8 mouse cellular contexts compared by ENCODE assay signal in genomic region chr12:71778137-71778536, GRCm38 (mm10). TPM values are rescaled to one million over a fixed set of nuclear protein-coding genes. Genes with fewer than 3 reads are reported as not detected.
DNase-seq lines count a peak whose midpoint lies in the region; ATAC-seq and TF ChIP-seq lines count a peak whose summit lies in the region.

No protein-coding gene starts in this region.

- no peak overlapping the region for H3K4me3 ChIP-seq in heart, adult 2 months
- peak overlapping the region; percentile 16; the same call in 1 of the 2 replicates for H3K4me3 ChIP-seq in stomach, embryonic 14.5 days (ENCODE audit: low read depth, low read length)

- no peaks in the 10 kb centered on the region for H3K36me3 ChIP-seq in heart, adult 2 months (ENCODE audit: control insufficient read depth, insufficient read depth, low read length)
- no peaks in the 10 kb centered on the region for H3K36me3 ChIP-seq in stomach, embryonic 14.5 days (ENCODE audit: control insufficient read depth, insufficient read depth, low read length)

- H3K79me2 ChIP-seq in heart, adult 2 months (replicated peaks; ENCODE audit: control insufficient read depth, insufficient read depth, low read length), result no peaks in the 10 kb centered on the region

- no peaks in the 10 kb centered on the region for H3K27me3 ChIP-seq in heart, adult 2 months (ENCODE audit: control insufficient read depth, insufficient read depth, low read length)
- no peaks in the 10 kb centered on the region for H3K27me3 ChIP-seq in stomach, embryonic 14.5 days (ENCODE audit: control insufficient read depth, insufficient read depth, low read length)

- intact Hi-C loops in heart, adult 2 months (cut with DNase I), result no loop called here

- no peak overlapping the region; the same call in 1 of the 2 replicates for H3K27ac ChIP-seq in heart, adult 2 months
- no peak overlapping the region for H3K27ac ChIP-seq in stomach, embryonic 14.5 days (ENCODE audit: low read length)

- ATAC-seq in stomach, embryonic 14.5 days (ENCODE audit: insufficient number of reproducible peaks, insufficient read depth, low FRiP score, low read depth), result 0 out of 2 replicates have a peak, but pooled peaks have one; percentile 37

- DNase-seq in ovary, postnatal 36 days (ENCODE audit: low spot score), result peak; percentile 11
- DNase-seq in ovary, postnatal 10 days (ENCODE audit: low spot score), result no peak
- peak; percentile 34 to 42 for DNase-seq in heart, adult 2 months
- peak; percentile 21 to 43 for DNase-seq in layer of hippocampus, adult 8-10 months (ENCODE audit: low spot score in 2 of 2)
- peak; percentile 19 for DNase-seq in lung, postnatal 25 days (ENCODE audit: low spot score)
- DNase-seq in spleen, adult 18-20 months, result no peak
- DNase-seq in thymus, postnatal 0 days (ENCODE audit: low spot score), result no peak

- TF ChIP-seq POLR2A in heart, adult 2 months (IDR thresholded peaks at IDR 0.05; ENCODE audit: insufficient read depth, low read depth, low read length), result no peak

- 22% methylated on average over 14 of the region's 14 CpGs for WGBS in heart, adult 2 months
- WGBS in stomach, embryonic 14.5 days, result 11% methylated on average over 14 of the region's 14 CpGs

- H3K9me3 ChIP-seq in stomach, embryonic 14.5 days (ENCODE audit: control insufficient read depth, low read depth, low read length), result no peaks in the 10 kb centered on the region

- TF ChIP-seq CTCF in heart, adult 2 months (IDR thresholded peaks at IDR 0.05), result no peak

- H3K4me2 ChIP-seq in stomach, embryonic 14.5 days (replicated peaks; ENCODE audit: low read depth, low read length), result peak overlapping the region; percentile 39

- H3K4me1 ChIP-seq in heart, adult 2 months (ENCODE audit: control insufficient read depth, insufficient read depth, low read length), result peaks cover 3% of the 10 kb centered on the region
- H3K4me1 ChIP-seq in stomach, embryonic 14.5 days (ENCODE audit: control insufficient read depth, insufficient read depth, low read length), result no peaks in the 10 kb centered on the region

- no peak overlapping the region for H3K9ac ChIP-seq in heart, adult 2 months (ENCODE audit: low read depth, low read length)
- H3K9ac ChIP-seq in stomach, embryonic 14.5 days (replicated peaks; ENCODE audit: low read depth, low read length), result no peak overlapping the region

- no peak for TF ChIP-seq EP300 in heart, adult 2 months (IDR thresholded peaks at IDR 0.05; ENCODE audit: insufficient read depth, low read depth, low read length)

RNA-seq across cellular contexts. Expression of gene Daam1, which starts 52.7 kb away (rescaled TPM):
- 10 to 100 TPM; 67.2 to 77.6 TPM for total RNA-seq in heart, adult 2 months (2021)
- 13.1 and 23.9 TPM in 2 replicates for polyA plus RNA-seq in heart, adult 2 months (2012; rRNA removed)
- 10 to 100 TPM; 62.2 to 67.0 (median 64.0) TPM for total RNA-seq in layer of hippocampus, adult 8-10 months (2022)
- polyA plus RNA-seq in stomach, embryonic 14.5 days (2014; fragmentation: Nextera tagmentation; extraction: Ambion mirVana), result 18.6 and 19.7 TPM in 2 replicates
- 3.8 TPM in 2 replicates for polyA plus RNA-seq in thymus, postnatal 0 days (2015; fragmentation: Nextera tagmentation; extraction: Ambion mirVana)

Comparison
In these comparisons a context has a peak if more than half of its experiments do, and no peak if none do; other contexts are left out.
1. DNase-seq: peak in ovary, postnatal 36 days (single experiment), heart, adult 2 months (2 of 2), layer of hippocampus, adult 8-10 months (2 of 2) and lung, postnatal 25 days (single experiment); none in ovary, postnatal 10 days (single experiment), spleen, adult 18-20 months (0 of 2) and thymus, postnatal 0 days (single experiment).